Mouse (Mus musculus) right cerebral cortex, postnatal 36 days (tissue): ENCODE measurements at regions not wholly inside any gene's neighbourhood (a gene's known extent, or its start where the extent isn't known, plus 50 kb on each side); places are given as distances from the start of the nearest gene placed in this dataset.
A peak's percentile ranks its signal among the peaks of the same experiment; 100 is the strongest.

Source experiments
- DNase-seq, 2 experiments: peaks; one replicate each; pipeline ENCODE4 v3.0.0; 2022; ENCODE audit warnings: low spot score in 2 of 2, mixed read lengths in 1 of 2

DNA sequence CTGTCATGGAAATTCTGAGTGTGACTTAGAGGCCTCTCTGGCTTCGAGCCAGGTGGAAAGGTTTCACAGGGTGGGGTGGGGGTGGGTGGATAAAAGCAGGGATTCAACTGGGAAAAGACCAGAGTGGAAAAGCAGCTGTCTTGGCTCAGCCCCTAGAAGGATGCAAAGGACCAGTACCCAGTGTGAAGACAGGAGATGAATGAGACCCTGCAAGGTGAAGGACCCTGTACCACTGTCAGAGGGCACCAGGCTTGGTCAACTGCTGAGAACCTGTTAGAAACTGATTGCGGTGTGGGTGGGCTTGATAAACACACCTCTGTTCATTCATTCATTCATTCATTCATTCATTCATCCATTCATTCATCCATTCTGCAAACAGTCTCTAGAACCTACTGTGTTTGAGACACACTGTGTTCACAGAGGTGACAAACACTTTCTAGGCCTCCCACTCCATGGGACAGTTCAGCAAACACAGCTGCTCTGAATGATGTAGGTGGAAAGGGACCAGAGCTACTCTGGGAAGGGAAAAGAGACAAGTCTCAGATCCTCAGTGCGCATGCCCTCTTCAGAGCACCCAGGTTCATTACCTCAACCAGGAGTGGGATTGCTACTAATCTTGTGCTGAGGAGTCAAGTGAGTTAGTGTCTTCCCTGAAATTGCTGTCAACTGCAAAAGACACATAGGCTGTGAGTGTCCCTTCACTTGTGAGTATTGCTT, 100.4 kb upstream of the Sesn3 start:
- DNase-seq = no peak

DNA sequence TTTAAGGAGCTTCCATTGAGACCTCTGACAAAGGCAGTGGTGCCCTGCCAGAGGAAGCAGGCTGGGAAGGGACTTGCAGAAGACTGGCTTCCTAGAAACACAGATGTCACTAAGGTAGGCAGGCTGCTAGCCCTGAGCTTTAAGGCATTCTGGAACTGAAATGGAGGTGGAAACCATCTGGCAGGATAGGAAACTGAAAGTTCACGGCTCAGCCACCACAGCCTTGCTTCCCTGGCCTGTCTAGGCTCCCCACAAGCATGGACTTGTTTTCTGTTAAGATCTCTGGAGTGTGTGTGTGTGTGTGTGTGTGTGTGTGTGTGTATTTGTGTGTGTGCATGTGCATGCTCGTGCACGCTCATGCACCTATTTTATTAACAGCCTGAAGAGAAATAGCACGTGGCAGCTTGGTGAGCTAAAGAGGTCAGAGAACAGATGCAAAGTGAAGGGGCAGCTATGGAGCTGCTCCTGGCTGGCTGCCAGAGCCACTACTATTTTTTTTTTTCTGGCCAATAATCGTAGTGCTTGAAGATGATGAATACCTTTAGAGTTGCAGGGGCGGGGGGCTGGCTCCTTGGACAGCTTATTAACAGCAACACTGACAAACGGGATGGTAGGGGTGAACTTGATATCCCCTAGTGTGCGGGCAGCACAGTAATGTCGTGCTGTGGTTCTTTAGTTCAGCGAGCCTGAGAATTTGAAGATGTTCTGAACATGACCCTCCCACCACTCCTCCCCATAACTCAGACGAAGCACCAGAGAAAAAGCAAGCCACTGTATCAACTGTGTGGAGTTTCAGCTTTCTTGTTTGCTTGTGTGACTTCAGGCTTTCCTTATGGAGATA, 99.6 kb upstream of the Sesn3 start:
- no peak for DNase-seq

DNA sequence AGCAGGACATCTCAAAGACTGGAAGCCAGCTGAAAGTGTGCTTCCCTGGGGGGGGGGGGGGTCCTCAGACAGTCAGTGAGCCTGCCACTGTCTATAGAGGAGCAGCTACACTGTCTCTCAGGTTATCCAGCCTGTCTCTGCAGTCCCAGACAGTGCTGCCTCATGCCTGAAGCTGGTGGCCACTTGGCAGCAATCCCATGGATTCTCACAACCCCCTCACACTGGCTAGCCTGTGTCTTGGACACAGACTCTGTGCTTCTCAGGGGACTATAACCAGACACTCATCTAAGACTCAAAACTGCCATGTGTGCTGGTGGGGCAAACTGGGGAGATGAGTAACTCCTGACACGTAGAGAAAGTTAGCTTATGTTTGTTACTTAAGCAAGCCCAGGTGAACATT, 95.1 kb upstream of the Sesn3 start:
- no peak for DNase-seq

DNA sequence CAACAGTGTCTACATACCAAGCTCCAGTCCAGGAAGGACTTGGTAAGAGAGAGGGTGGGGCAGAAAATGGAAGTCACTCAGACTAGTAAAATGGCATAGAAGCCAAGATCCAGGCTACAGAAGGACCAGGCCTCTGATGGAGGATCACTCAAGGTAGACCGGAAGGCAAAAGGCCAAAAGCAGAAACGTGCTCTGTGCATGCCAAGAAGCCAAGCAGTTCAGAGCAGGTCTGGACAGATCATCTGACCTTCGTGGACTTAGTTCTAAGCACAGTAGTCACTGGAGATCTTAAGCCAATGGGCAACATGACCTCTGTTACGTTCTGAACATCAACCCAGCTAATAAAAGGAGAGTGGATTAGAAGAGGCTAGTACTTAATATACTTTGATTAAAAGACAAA, 90.6 kb upstream of the Sesn3 start:
- DNase-seq = no peak

DNA sequence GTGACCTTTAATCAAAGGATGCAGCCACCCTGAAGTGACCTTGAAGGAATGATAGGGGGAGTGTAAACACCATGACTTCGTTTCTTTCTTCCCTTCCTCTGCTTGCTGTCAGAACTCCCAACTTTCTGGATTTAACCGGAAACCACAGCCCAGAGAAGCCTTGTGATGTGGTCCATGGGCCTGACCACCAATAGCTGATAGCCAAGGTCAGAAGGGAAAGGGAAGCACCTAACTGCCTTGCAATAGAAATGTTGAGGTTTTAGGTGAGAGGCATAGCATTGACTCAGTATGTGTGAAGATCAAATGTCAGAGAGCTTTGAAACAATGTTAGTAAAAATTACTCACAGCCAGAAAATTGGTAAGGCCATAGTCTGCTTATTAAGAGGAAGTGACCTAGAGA, 89.2 kb upstream of the Sesn3 start:
- DNase-seq = no peak

DNA sequence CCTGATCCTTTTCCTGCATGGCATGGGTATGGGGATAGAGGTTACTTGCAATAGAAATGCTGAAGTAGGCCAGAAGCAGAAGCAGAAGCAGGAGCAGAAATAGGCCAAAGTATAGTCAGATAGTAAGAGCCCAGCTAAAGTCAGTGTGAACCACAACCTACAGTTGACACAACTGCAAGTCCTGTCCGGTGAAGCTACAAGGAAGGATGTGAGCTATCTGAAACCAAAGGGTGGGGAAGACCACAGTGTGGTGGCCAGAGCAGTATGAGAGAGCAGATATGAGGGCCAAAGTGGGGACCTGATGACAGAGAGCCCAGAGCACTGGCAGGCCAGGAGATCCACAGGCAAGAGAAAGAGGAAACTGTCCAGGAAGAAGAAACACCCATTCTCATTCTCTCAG, 87.1 kb upstream of the Sesn3 start:
- no peak for DNase-seq

DNA sequence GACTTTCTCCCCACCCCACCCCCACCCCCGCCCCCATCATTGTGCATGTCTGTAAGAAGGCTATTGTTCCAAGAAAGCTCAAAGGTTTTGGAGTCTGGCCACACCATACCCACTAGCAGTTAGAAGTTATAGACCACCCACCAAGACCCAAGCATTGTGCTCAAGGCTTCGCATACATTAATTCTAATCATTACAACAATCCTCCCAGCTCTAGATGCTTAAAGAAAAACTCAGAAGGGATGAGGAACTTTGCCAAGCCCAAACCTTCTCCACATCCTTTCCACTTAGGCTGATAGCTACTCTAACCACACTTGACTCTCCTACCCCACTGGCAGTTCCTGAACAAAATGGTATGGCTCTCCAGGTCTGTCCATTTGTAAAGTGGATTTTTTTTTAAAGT, 86.4 kb upstream of the Sesn3 start:
- DNase-seq = no peak

DNA sequence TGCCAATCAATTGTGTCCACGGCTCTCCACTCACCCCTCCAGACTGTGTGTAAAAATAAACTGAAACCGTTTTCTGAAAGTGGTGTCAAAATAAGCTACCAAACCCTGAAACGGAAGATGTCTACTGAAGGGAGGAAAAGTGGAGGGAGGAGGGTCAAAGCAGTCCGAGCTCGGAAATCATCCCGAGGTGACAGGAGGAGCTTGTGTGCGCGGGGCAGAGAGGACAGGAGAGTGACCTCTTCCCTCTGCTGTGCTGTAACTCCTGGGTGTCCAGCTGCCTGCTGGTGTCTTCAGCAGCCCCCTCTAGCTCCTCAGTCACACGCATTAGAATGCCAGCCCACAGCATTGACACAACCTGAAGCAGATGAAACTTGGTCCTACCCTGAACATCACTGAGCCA, 84.2 kb upstream of the Sesn3 start:
- no peak for DNase-seq

DNA sequence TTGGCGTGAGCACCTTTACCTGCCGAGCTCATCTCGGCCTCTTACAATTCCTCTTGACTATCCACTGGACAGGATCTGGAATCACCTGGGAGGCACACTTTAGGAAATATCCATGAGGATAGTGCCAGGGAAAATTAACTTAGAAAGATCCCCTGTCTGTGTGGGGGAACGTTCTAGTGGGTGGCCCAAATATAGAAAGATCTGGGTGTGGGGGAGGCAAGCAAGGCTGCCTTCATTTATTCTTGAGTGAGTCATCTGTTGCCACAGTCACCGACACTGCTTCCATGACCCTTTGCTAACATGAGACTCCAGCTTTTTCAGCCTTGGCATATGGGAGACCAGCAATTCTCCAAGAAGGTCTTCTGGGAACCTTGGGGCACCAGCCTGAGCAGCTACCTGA, 80.1 kb upstream of the Sesn3 start:
- DNase-seq = peak in 1 of 2 experiments; percentile 39

DNA sequence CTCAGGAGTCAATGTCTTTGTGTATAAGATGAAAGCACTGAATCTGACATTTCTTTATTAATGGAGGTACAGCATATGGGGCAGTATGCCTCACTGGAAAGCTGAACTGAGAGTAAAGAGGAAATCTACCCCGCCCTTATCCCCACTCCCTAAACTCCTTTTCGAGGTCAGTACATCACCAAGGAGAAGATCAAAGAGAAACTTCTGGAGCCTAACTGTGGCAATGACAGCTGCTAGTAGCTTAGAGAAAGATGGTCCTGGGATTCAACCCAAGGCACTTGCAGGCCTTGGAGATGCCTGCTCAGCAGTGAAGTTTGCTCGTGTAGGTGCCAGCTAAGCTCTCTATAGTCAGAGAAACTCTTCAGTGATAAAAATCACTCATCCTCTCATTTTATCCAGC, 75.8 kb upstream of the Sesn3 start:
- DNase-seq = no peak

DNA sequence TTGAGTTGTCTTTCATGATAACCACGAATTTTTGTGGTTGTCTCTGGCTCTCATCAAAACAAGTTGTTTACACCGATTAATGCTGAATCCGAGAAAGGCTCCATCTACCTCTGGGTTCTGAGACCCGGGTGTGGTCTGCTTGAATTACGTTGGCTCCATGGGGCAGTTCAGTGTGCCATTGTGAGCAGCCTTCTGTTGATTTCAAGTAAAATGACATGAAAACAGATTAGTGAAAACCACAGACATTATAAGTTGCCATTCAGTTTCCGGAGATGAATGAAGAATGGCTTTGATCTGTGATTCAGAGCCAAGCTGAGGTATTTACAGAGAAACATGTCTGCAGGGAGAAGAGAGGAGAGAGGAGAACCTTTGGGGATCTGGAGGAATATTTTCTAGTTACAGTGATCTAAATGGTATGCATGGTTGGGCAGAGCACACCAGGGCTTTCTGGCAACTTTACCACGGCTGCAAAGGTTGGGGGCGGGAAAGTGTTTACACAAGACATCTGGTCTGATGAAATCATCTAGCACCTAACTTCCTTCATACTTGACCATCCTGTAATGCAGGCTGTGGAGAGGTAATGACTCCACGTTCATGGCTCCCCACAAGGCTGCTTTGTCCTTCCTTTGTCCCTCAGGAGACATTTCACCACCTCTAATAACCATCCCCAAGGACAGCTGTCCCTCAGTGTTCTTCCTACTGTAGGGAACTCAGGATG, 74.7 kb upstream of the Sesn3 start:
- no peak for DNase-seq

DNA sequence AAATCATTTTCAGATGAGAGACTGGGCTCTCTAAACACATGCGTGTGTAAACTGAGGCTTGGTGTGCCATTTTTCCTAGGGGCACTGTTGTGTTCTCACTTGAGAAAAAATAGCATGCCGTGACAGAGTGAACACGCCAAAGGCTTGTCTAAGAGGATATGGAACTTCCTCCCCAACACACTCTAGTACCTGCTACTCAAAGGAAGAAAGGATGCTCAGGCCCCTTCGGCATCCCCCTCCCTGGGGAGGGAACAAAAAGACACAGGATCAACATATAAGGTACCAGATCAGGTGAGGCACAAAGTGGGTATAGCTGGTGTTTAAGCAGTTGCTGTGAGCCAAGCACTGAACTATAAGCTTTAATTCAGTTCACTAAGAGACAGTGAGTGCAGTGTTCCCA, 74.0 kb upstream of the Sesn3 start:
- no peak for DNase-seq

DNA sequence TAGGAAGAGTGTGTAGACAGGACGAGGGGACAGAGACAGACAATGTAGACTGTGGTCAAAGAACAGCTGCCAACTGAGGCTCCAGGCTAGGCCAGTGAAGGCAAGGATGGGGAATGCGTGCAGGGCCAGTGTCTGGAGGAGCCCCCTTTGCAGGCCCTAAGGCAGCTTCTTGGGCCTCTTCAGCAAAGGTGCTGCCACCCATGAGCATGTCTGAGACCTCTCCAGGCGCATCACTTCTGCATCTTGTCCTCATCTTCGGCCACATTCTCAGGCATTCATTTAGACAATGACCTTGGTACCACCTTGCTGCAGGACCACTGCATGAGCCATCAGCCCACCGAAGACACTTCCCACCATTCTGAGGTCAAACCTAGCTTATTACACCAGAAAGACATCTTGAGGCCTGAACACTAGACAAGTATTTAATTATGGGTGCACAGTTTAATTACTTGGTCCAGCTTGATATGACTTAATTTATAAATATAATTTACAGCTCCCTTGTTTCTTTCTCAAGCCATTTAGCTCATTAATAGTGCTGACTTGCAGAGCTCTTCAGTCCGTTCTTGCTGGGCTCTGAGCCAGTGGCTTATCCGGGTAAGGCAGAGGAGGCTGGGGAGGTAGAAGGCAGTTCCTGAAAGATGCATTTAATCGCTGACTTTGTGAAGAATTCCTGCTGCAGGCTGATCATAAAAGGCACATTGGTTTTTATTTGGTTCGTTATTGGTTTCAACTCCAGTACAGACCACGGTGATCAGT, 72.1 kb upstream of the Sesn3 start:
- no peak for DNase-seq

DNA sequence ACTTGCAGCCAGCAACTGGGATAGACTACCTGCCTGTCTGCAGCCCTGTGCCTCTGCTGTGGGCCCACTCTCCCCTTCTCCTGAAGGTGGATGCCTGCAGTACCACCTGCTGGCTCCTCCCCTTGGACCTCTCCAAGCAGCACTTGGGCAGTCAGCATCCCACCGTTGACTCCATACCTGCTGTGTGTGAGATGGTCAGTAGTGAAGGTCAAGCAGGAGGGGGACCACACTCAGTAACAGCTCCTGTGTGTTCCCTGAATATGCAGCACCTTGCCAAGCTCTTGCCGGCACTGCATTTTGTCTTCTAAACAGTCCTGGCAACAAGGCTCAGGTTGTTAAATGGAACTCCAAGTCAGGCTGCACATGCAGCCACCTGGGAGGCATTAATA, 71.6 kb upstream of the Sesn3 start:
- no peak for DNase-seq

DNA sequence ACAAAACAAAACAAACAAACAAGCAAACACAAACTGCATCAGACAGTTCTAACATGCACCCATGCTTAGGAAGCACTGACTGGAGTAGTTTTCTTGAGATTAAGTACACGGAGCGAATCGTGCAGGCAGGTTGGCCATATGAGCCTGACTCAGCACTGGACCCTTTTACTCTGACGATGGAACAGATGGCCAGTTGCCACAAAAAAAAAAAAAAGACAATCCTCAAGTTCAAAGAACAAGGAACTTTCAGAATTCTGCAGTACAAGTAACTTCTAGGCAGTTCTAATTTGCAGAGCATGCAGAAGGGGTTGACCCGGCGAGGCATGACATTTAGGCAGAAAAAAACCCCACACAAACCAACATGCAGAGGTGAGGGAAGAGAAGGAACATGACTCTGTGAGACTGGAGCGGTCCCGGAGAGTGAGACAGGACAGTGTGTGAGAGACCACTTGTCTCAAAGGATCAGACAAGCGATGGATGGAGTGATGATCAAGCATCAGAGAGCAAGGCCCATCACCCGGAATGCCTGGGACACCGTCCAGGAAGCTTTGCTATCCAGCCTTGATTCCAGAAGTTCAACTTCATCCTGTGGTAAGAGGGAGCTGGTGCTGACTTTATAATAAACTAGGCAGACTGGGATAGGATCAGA, 71.0 kb upstream of the Sesn3 start:
- DNase-seq = no peak

DNA sequence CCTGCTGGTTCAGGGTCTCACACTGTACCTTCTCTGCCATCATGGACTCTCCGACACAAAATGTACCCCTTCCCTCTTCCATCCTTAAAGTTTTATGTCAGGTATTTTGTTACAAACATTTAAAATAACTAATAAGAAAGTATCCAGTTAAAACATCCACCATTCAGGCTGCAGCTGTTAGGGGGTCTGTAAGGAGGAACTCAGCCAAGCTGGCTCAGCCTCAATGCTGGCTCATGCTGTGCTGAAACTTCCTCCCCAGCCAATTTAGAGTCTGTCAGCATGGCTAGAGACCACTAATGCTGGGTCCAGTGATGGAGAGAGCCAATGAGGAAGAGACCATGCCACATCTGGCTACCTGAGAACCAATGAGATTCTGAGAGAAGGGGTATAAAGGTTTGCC, 70.0 kb upstream of the Sesn3 start:
- no peak for DNase-seq

DNA sequence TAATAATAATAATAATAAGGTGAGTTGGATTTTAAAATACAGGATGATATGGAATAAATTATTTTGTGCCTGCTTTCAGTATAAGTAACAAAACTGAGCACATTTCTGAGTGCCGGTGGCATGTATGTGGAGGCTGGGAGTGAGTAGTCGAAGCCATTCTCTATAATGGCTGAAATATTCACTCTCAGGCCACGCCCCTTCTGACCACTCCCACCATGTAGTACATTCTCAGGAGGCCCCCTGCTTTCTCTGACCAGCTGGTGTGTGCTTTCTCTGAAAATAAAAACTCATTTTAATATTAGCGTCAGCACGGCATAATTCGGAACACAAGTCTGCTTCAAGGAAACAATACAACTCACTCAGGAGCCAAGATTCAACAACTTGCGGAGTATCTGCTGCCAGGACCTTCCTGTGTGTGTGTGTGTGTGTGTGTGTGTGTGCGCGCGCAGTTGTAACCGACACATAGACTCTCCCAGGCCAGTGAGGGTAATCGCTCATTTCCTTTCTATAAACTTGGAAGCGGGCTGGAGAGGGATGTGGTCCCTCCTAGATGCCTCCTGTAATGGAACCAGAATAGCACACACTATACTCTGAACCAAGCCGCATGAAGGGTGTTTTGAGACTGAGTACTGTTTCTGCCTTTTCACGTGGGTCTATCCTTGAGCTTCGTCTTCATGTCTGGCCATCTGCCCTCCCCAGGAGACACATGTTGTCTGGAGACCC, 67.9 kb upstream of the Sesn3 start:
- DNase-seq = no peak

DNA sequence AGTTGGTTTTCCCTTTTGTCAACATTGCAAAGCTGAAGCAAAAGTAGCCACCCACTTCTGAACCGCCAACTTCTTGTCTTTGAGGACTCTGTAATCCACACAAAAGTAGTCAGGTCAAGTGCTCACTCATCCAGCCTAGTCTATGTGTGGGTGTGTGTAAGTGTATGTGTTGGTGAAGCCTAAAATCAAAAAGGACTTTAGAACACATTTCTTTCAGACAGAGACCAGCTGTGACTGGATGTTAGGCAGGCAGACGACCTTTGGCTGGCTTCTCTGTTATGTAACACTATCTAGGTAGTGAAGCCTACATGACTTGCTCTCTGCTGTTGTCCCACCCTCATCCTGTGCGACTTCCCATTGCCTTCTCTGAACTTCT, 67.3 kb upstream of the Sesn3 start:
- DNase-seq = peak in 1 of 2 experiments; percentile 37

DNA sequence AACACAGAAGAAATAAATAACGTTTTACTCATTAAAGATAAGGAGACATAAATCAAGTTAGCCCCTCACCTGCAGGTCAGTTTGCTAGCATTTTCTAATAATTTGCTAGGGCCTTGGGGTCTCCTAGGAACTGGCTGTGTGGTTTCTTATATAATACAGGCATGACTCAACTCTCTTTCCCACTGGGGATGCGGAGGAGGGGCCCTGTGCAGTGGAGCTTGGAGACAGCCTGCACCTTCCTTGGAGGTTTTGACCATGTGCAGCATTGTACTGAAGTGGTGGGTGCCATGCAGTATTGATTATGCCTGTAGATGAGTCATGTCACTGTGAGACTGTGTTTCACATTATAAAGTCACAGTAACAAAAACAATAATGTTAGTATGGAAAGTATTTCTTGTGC, 61.6 kb upstream of the Sesn3 start:
- DNase-seq = peak; percentile 24 to 39

DNA sequence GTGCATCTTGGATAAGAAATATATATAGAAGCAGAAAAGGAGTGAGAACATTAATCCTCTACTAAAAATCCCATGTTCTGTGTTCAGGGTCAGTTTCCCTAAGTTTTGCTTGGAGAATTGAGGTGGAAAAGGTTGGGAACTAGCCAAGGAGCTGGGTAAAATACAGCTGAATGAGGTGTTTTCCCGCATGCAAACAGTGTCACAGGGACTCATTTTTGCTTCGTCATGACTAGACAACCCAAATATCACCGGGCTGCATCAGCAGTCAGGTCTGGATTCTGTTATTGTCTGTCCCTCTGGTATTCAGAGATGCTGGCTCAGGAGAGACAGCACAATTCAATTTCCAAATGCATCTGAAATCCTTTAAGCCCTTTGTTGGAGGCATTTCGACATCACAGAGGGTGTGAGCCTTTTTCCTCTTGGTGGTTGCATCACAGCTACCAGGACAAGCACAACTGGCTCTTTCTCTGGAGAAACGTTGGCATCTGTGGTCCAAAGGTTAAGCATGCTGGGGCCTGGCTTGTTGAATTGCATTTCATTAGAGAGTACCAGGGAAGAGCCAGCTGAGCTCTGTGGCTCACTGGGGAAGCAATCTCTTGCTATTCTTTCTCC, 59.6 kb upstream of the Sesn3 start:
- no peak for DNase-seq
